Mouse (Mus musculus): Measurements from ENCODE around the gene Gm9999. TPM values are rescaled to one million over a fixed set of nuclear protein-coding genes. Genes with fewer than 3 reads are reported as not detected.

Gm9999 gene
- polyA plus RNA-seq (2014; fragmentation: Nextera tagmentation; extraction: Ambion mirVana), result not detected in 2 replicates

- Histone ChIP-seq H3K9ac (replicated peaks; ENCODE audit: low read depth, low read length) (no peak within 1 kb of the TSS), H3K9me3 (ENCODE audit: control insufficient read depth, low read length) (no peaks in the 10 kb centered on the region), H3K4me1 (ENCODE audit: control insufficient read depth, insufficient read depth, low read length) (no peaks in the 10 kb centered on the region), H3K27ac (ENCODE audit: low read depth, low read length) (no peak within 1 kb of the TSS), H3K27me3 (ENCODE audit: control insufficient read depth, insufficient read depth, low read length) (no peaks in the 10 kb centered on the region), H3K4me2 (ENCODE audit: low read depth, low read length) (no peak within 1 kb of the TSS), H3K36me3 (ENCODE audit: control insufficient read depth, insufficient read depth, low read length) (no peaks in the 10 kb centered on the region), H3K4me3 (ENCODE audit: low read depth, low read length) (no peak within 1 kb of the TSS)
- WGBS, result 95% methylated on average over 3 of the region's 3 CpGs
- no peak for ATAC-seq (ENCODE audit: low read depth)
Observed at GRCm38 (mm10) chr7:46983280-46983679, at the start of gene Gm9999. TSS of gene Gm9999 (plus strand) at chr7:46983580.

DNA sequence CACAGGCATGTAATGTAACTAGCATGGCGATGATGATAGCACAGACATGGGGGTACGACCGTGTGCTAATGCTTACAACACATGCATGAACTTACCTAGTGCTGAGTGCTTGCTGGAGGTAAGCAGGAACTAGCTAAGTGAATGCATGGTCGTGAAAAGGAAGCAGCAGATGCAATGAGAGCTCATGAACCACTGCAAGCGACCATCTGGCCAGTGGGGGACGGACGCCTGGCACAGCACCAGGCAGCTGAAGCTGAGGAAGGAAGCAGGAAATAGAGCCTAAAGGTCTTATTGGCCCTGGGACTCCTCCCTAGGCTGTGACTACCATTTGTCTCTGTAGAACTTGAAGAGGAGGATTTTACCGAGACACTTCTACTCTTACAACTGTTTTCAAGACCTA lies 48.6 kb upstream of the Gm9999 start:
- Histone ChIP-seq H3K4me2 (ENCODE audit: low read depth, low read length) (no peak overlapping the region), H3K4me1 (ENCODE audit: control insufficient read depth, insufficient read depth, low read length) (no peaks in the 10 kb centered on the region), H3K4me3 (ENCODE audit: low read depth, low read length) (no peak overlapping the region), H3K9me3 (ENCODE audit: control insufficient read depth, low read length) (no peaks in the 10 kb centered on the region), H3K9ac (replicated peaks; ENCODE audit: low read depth, low read length) (no peak overlapping the region), H3K27me3 (ENCODE audit: control insufficient read depth, insufficient read depth, low read length) (no peaks in the 10 kb centered on the region), H3K27ac (ENCODE audit: low read depth, low read length) (no peak overlapping the region), H3K36me3 (ENCODE audit: control insufficient read depth, insufficient read depth, low read length) (peaks cover 15% of the 10 kb centered on the region)
- WGBS, result 89% methylated on average over 8 of the region's 8 CpGs
- ATAC-seq (ENCODE audit: low read depth), result no peak

GRCm38 (mm10) chr7:46935847-46936246 lies 47.5 kb upstream of the Gm9999 start:
- ATAC-seq (ENCODE audit: low read depth), result no peak
- peaks cover 7% of the 10 kb centered on the region for H3K36me3 ChIP-seq (ENCODE audit: control insufficient read depth, insufficient read depth, low read length)
- H3K4me3 ChIP-seq (ENCODE audit: low read depth, low read length), result no peak overlapping the region
- WGBS, result 55% methylated on average over 4 of the region's 4 CpGs
- no peaks in the 10 kb centered on the region for H3K4me1 ChIP-seq (ENCODE audit: control insufficient read depth, insufficient read depth, low read length)
- H3K9ac ChIP-seq (replicated peaks; ENCODE audit: low read depth, low read length), result no peak overlapping the region
- no peaks in the 10 kb centered on the region for H3K9me3 ChIP-seq (ENCODE audit: control insufficient read depth, low read length)
- H3K27ac ChIP-seq (ENCODE audit: low read depth, low read length), result no peak overlapping the region
- H3K4me2 ChIP-seq (ENCODE audit: low read depth, low read length), result no peak overlapping the region
- no peaks in the 10 kb centered on the region for H3K27me3 ChIP-seq (ENCODE audit: control insufficient read depth, insufficient read depth, low read length)

- Histone ChIP-seq H3K27ac (ENCODE audit: low read depth, low read length) (no peak within 1 kb of the TSS), H3K9me3 (ENCODE audit: control insufficient read depth, low read length) (no peaks in the 10 kb centered on the region), H3K9ac (replicated peaks; ENCODE audit: low read depth, low read length) (peak within 1 kb of the TSS; percentile 62), H3K36me3 (ENCODE audit: control insufficient read depth, insufficient read depth, low read length) (peaks cover 11% of the 10 kb centered on the region), H3K4me2 (ENCODE audit: low read depth, low read length) (peak within 1 kb of the TSS; percentile 82), H3K4me1 (ENCODE audit: control insufficient read depth, insufficient read depth, low read length) (peaks cover 7% of the 10 kb centered on the region), H3K4me3 (ENCODE audit: low read depth, low read length) (peak within 1 kb of the TSS; percentile 60), H3K27me3 (ENCODE audit: control insufficient read depth, insufficient read depth, low read length) (no peaks in the 10 kb centered on the region)
- ATAC-seq (ENCODE audit: low read depth), result peak; percentile 94
- 2% methylated on average over 50 of the region's 51 CpGs for WGBS
Observed at GRCm38 (mm10) chr7:46957831-46958691, 25.3 kb upstream of the Gm9999 start, which contains the start of gene Uevld. TSS of gene Uevld (minus strand) at chr7:46958527.

- peak overlapping the region; percentile 60 for H3K4me3 ChIP-seq (ENCODE audit: low read depth, low read length)
- H3K4me2 ChIP-seq (ENCODE audit: low read depth, low read length), result peak overlapping the region; percentile 82
- peaks cover 10% of the 10 kb centered on the region for H3K36me3 ChIP-seq (ENCODE audit: control insufficient read depth, insufficient read depth, low read length)
- H3K4me1 ChIP-seq (ENCODE audit: control insufficient read depth, insufficient read depth, low read length), result peaks cover 7% of the 10 kb centered on the region
- H3K9ac ChIP-seq (replicated peaks; ENCODE audit: low read depth, low read length), result peak overlapping the region; percentile 62
- peak; percentile 36 for ATAC-seq (ENCODE audit: low read depth)
- no peak overlapping the region for H3K27ac ChIP-seq (ENCODE audit: low read depth, low read length)
- 18% methylated on average over 9 of the region's 9 CpGs for WGBS
- H3K9me3 ChIP-seq (ENCODE audit: control insufficient read depth, low read length), result no peaks in the 10 kb centered on the region
- no peaks in the 10 kb centered on the region for H3K27me3 ChIP-seq (ENCODE audit: control insufficient read depth, insufficient read depth, low read length)
Observed at GRCm38 (mm10) chr7:46958853-46959252, 24.5 kb upstream of the Gm9999 start.

DNA sequence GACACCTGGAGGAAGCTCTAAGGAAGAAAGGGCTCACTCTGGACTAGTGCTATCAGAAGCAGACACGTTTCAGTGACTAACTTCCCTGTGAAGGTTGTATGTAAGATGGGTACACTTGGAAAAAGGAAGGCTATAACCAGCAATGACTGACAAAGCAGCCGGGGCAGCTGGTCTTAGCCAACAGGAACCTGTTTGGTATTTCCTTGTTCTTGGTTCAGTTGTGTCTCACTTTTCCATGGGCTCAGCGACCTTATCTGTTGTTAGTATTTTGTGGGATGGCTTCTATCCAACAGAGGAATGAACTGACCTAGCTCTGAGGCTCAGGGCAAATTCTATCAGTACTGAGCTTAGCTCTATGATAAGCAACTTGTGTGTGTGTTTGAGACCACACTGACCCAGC lies 22.4 kb upstream of the Gm9999 start:
- WGBS, result 76% methylated on average over 3 of the region's 3 CpGs
- no peaks in the 10 kb centered on the region for H3K9me3 ChIP-seq (ENCODE audit: control insufficient read depth, low read length)
- no peak overlapping the region for H3K4me2 ChIP-seq (ENCODE audit: low read depth, low read length)
- no peak overlapping the region for H3K27ac ChIP-seq (ENCODE audit: low read depth, low read length)
- ATAC-seq (ENCODE audit: low read depth), result no peak
- peaks cover 7% of the 10 kb centered on the region for H3K4me1 ChIP-seq (ENCODE audit: control insufficient read depth, insufficient read depth, low read length)
- H3K36me3 ChIP-seq (ENCODE audit: control insufficient read depth, insufficient read depth, low read length), result no peaks in the 10 kb centered on the region
- no peaks in the 10 kb centered on the region for H3K27me3 ChIP-seq (ENCODE audit: control insufficient read depth, insufficient read depth, low read length)
- no peak overlapping the region for H3K9ac ChIP-seq (replicated peaks; ENCODE audit: low read depth, low read length)
- no peak overlapping the region for H3K4me3 ChIP-seq (ENCODE audit: low read depth, low read length)

DNA sequence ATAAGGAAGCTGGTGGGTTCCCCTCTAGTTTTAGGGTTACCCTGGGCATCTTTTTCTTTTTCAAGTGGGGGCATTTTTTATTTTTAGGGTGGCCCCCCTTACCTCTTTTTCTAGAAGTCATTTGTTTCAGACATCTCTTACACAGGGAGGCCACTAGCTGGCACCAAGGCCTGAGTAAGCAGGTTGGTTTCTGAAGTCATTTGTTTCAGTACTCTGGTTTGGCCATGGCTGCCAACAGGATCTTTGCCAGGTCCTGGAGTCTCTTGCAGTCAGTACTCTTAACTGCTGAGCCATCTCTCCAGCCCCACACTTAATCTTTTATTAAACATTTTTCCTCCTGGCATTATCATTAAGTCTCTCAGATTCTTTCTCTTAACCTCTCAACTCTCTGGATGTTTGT lies 21.2 kb upstream of the Gm9999 start:
- Histone ChIP-seq H3K27ac (ENCODE audit: low read depth, low read length) (0 out of 2 replicates have a peak overlapping the region, but pooled peaks have one; percentile 39), H3K4me2 (ENCODE audit: low read depth, low read length) (no peak overlapping the region), H3K9me3 (ENCODE audit: control insufficient read depth, low read length) (no peaks in the 10 kb centered on the region), H3K27me3 (ENCODE audit: control insufficient read depth, insufficient read depth, low read length) (no peaks in the 10 kb centered on the region), H3K4me3 (ENCODE audit: low read depth, low read length) (no peak overlapping the region), H3K36me3 (ENCODE audit: control insufficient read depth, insufficient read depth, low read length) (no peaks in the 10 kb centered on the region), H3K4me1 (ENCODE audit: control insufficient read depth, insufficient read depth, low read length) (peaks cover 7% of the 10 kb centered on the region), H3K9ac (replicated peaks; ENCODE audit: low read depth, low read length) (no peak overlapping the region)
- no peak for ATAC-seq (ENCODE audit: low read depth)

DNA sequence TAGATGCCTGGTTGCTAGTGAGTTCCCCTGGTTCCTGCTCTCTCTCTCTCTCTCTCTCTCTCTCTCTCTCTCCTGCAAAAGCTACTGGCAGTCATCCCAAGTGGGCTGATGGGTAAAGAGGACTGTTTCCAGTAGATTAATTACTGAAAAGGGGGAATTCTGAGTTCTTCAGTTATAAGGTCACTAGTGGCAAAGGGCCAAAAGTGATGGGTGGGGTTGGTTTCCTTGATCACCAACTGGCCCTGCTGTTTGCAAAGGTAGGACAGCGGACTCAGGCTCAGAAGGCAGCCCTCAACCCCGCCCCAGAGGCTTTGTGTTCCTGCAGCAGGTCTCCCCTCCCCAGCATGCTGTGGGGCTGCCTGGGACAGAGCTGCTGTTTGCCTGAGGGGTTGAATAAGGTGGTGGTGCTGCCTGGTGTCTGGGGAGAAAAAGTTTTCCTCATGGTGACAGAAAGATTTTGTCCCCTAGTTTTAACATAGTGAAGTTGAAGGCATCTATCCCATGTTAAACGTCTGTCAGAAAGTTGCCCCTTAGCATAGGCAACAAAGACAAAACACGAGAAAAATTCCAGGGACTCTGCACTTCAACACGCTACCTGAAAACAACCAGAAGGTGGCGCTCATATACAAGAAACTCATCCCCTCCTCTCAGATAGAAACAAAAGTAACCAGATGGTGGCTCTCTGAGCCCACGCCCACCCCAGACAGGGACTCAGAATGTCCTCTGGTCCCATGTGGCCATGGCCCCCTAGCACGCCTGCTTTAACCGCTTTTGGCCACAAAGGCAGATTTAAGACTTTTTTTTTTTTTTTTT lies 20.4 kb upstream of the Gm9999 start:
- no peaks in the 10 kb centered on the region for H3K27me3 ChIP-seq (ENCODE audit: control insufficient read depth, insufficient read depth, low read length)
- peak overlapping the region; percentile 4; the same call in 1 of the 2 replicates for H3K4me2 ChIP-seq (ENCODE audit: low read depth, low read length)
- no peak overlapping the region for H3K4me3 ChIP-seq (ENCODE audit: low read depth, low read length)
- peak overlapping the region; percentile 39; the same call in 1 of the 2 replicates for H3K27ac ChIP-seq (ENCODE audit: low read depth, low read length)
- peak; percentile 78 for ATAC-seq (ENCODE audit: low read depth)
- H3K9me3 ChIP-seq (ENCODE audit: control insufficient read depth, low read length), result no peaks in the 10 kb centered on the region
- H3K9ac ChIP-seq (replicated peaks; ENCODE audit: low read depth, low read length), result no peak overlapping the region
- WGBS, result 0% methylated on average over 9 of the region's 9 CpGs
- peaks cover under 1% of the 10 kb centered on the region for H3K4me1 ChIP-seq (ENCODE audit: control insufficient read depth, insufficient read depth, low read length)
- no peaks in the 10 kb centered on the region for H3K36me3 ChIP-seq (ENCODE audit: control insufficient read depth, insufficient read depth, low read length)

DNA sequence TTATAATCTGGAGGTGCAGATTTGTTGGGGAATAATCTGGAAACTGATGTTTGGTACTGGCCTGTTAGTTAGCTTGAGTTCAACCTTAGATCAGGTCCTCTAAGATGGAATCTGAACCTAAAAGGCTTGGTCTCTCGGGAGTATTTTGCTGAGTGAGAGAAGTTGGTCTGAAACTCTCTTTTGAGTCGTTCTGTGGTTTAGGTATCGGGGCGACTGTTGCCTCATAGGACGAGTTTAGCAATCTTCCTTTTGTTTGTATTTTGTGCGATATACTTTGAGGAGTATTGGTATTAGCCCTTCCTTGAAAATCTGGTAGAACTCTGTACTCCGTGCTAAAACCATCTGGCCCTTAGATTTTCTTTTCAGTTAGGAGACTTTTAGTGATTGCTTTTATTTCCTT lies 19.3 kb upstream of the Gm9999 start:
- no peaks in the 10 kb centered on the region for H3K4me1 ChIP-seq (ENCODE audit: control insufficient read depth, insufficient read depth, low read length)
- no peak overlapping the region for H3K27ac ChIP-seq (ENCODE audit: low read depth, low read length)
- no peak for ATAC-seq (ENCODE audit: low read depth)
- H3K36me3 ChIP-seq (ENCODE audit: control insufficient read depth, insufficient read depth, low read length), result no peaks in the 10 kb centered on the region
- WGBS, result 85% methylated on average over 7 of the region's 7 CpGs
- no peak overlapping the region for H3K9ac ChIP-seq (replicated peaks; ENCODE audit: low read depth, low read length)
- no peak overlapping the region for H3K4me3 ChIP-seq (ENCODE audit: low read depth, low read length)
- no peak overlapping the region for H3K4me2 ChIP-seq (ENCODE audit: low read depth, low read length)
- no peaks in the 10 kb centered on the region for H3K9me3 ChIP-seq (ENCODE audit: control insufficient read depth, low read length)
- H3K27me3 ChIP-seq (ENCODE audit: control insufficient read depth, insufficient read depth, low read length), result no peaks in the 10 kb centered on the region

All from neural tube, embryonic 14.5 days (tissue).